Mouse (Mus musculus) CH12.LX (cell line): ENCODE data around the gene Uvrag. TPM values are rescaled to one million over a fixed set of nuclear protein-coding genes. Genes with fewer than 3 reads are reported as not detected.

ENCODE experiments used
- DNase-seq: peaks from one replicate; pipeline ENCODE4 v3.0.0-alpha.2; 2013; ENCODE audit errors: extremely low read depth
- H3K27ac ChIP-seq: 2 replicates; pipeline ENCODE4 v1.5.1; 2012; ENCODE audit warnings: low read depth, mild to moderate bottlenecking, control low read depth, moderate library complexity; ENCODE audit not compliant: insufficient read depth
- H3K27me3 ChIP-seq: replicated peaks from 2 replicates; pipeline ENCODE3; 2012; ENCODE audit warnings: inconsistent platforms
- H3K36me3 ChIP-seq, 2 experiments: replicated peaks in 1 of 2; 2 replicates each; pipeline versions ENCODE3 to v1.6.1; 2012; ENCODE audit warnings: inconsistent platforms in 1 of 2, low read length in 1 of 2, mild to moderate bottlenecking in 1 of 2, mixed read lengths in 1 of 2, moderate library complexity in 1 of 2; ENCODE audit not compliant: control insufficient read depth in 1 of 2, insufficient read depth in 1 of 2
- H3K4me1 ChIP-seq, 2 experiments: 2 replicates each; pipeline ENCODE4 v1.6.1; 2012; ENCODE audit warnings: inconsistent platforms in 1 of 2, moderate library complexity in 1 of 2; ENCODE audit not compliant: insufficient read depth in 2 of 2, control insufficient read depth in 1 of 2
- H3K4me2 ChIP-seq: 2 replicates; pipeline ENCODE4 v1.6.1; 2012; ENCODE audit warnings: low read depth, mild to moderate bottlenecking, control low read depth; ENCODE audit not compliant: poor library complexity, insufficient read depth, severe bottlenecking
- H3K4me3 ChIP-seq, 3 experiments: fragments of 150-350 bp in 1 of 3; sonication (generic) in 1 of 3; replicated peaks in 1 of 3; 2 replicates each; pipeline versions ENCODE3 to v1.5.1; 2011 to 2012; ENCODE audit warnings: low read depth in 2 of 3, low read length in 2 of 3, mild to moderate bottlenecking in 2 of 3, moderate library complexity in 2 of 3, control low read depth in 1 of 3, improper control_type of control experiment in 1 of 3, inconsistent platforms in 1 of 3, mixed read lengths in 1 of 3; ENCODE audit not compliant: poor library complexity in 1 of 3
- H3K79me2 ChIP-seq: replicated peaks from 2 replicates; pipeline ENCODE4 v1.6.1; 2012; ENCODE audit warnings: mild to moderate bottlenecking, moderate library complexity; ENCODE audit not compliant: control insufficient read depth, poor library complexity, insufficient read depth, severe bottlenecking; ENCODE audit errors: extremely low read depth
- H3K9ac ChIP-seq: 2 replicates; pipeline ENCODE4 v1.6.1; 2012; ENCODE audit warnings: low read depth, mild to moderate bottlenecking, control low read depth, moderate library complexity; ENCODE audit not compliant: insufficient read depth
- H3K9me3 ChIP-seq: replicated peaks from 2 replicates; pipeline ENCODE3; 2012; ENCODE audit warnings: low read length, inconsistent platforms, mixed read lengths
- BHLHE40 ChIP-seq: IDR thresholded peaks from 2 replicates; pipeline ENCODE4 v1.6.1; 2011; ENCODE audit warnings: mild to moderate bottlenecking, low read depth, low read length, improper control_type of control experiment
- CHD1 ChIP-seq: IDR thresholded peaks from 2 replicates; pipeline ENCODE4 v1.6.1; 2012; ENCODE audit warnings: low read depth, low read length, improper control_type of control experiment, inconsistent platforms
- CHD2 ChIP-seq: IDR thresholded peaks from 2 replicates; pipeline ENCODE4 v1.6.1; 2011; ENCODE audit warnings: low read length, improper control_type of control experiment
- E2F4 ChIP-seq: IDR thresholded peaks from 2 replicates; pipeline ENCODE4 v1.6.1; 2011; ENCODE audit warnings: low read depth, low read length, improper control_type of control experiment; ENCODE audit not compliant: insufficient replicate concordance
- EP300 ChIP-seq: IDR thresholded peaks from 2 replicates; pipeline ENCODE4 v1.6.1; 2011; ENCODE audit warnings: low read length, improper control_type of control experiment
- ETS1 ChIP-seq: conservative IDR thresholded peaks from 2 replicates; pipeline ENCODE4 v1.6.1; 2012; ENCODE audit warnings: low read depth, mild to moderate bottlenecking, inconsistent platforms, low read length, improper control_type of control experiment, moderate library complexity
- HCFC1 ChIP-seq: IDR thresholded peaks from 2 replicates; pipeline ENCODE4 v1.6.1; 2012; ENCODE audit warnings: low read depth, mild to moderate bottlenecking, inconsistent platforms, low read length, improper control_type of control experiment
- IRF4 ChIP-seq: IDR thresholded peaks from 2 replicates; pipeline ENCODE4 v1.6.1; 2014; ENCODE audit warnings: low read depth, mild to moderate bottlenecking, inconsistent platforms, low read length, improper control_type of control experiment
- JUN ChIP-seq: IDR thresholded peaks from 2 replicates; pipeline ENCODE4 v1.6.1; 2011; ENCODE audit warnings: low read depth, mild to moderate bottlenecking, low read length, improper control_type of control experiment, moderate library complexity; ENCODE audit not compliant: insufficient read depth
- KAT2A ChIP-seq: IDR thresholded peaks from 2 replicates; pipeline ENCODE4 v1.6.1; 2012; ENCODE audit warnings: low read length, improper control_type of control experiment, inconsistent platforms; ENCODE audit not compliant: insufficient replicate concordance
- MAX ChIP-seq: IDR thresholded peaks from 2 replicates; pipeline ENCODE4 v1.6.1; 2011; ENCODE audit warnings: low read length, improper control_type of control experiment
- MXI1 ChIP-seq: IDR thresholded peaks from 2 replicates; pipeline ENCODE4 v1.6.1; 2011; ENCODE audit warnings: mild to moderate bottlenecking, low read depth, low read length, improper control_type of control experiment
- MYC ChIP-seq: IDR thresholded peaks from 2 replicates; pipeline ENCODE4 v1.6.1; 2011; ENCODE audit warnings: low read depth, mild to moderate bottlenecking, improper control_type of control experiment, low read length
- NRF1 ChIP-seq: IDR thresholded peaks from 2 replicates; pipeline ENCODE4 v1.6.1; 2014; ENCODE audit warnings: low read depth, mild to moderate bottlenecking, inconsistent platforms, low read length, improper control_type of control experiment, moderate library complexity
- PAX5 ChIP-seq: IDR thresholded peaks from 2 replicates; pipeline ENCODE4 v1.6.1; 2012; ENCODE audit warnings: low read length, inconsistent platforms, mixed read lengths
- POLR2AphosphoS2 ChIP-seq: IDR thresholded peaks from 2 replicates; pipeline ENCODE4 v1.6.1; 2011; ENCODE audit warnings: low read depth, low read length, improper control_type of control experiment
- RAD21 ChIP-seq: IDR thresholded peaks from 2 replicates; pipeline ENCODE4 v1.6.1; 2011; ENCODE audit warnings: low read depth, mild to moderate bottlenecking, low read length, improper control_type of control experiment, moderate library complexity
- RCOR1 ChIP-seq: conservative IDR thresholded peaks from 2 replicates; pipeline ENCODE4 v1.6.1; 2012; ENCODE audit warnings: low read depth, mild to moderate bottlenecking, inconsistent platforms, low read length, improper control_type of control experiment
- SIN3A ChIP-seq: IDR thresholded peaks from 2 replicates; pipeline ENCODE4 v1.6.1; 2012; ENCODE audit warnings: low read length, improper control_type of control experiment, inconsistent platforms
- SMC3 ChIP-seq: IDR thresholded peaks from 2 replicates; pipeline ENCODE4 v1.6.1; 2011; ENCODE audit warnings: low read depth, low read length, improper control_type of control experiment
- TBP ChIP-seq: conservative IDR thresholded peaks from 2 replicates; pipeline ENCODE4 v1.6.1; 2011; ENCODE audit warnings: low read depth, low read length, improper control_type of control experiment
- UBTF ChIP-seq: IDR thresholded peaks from 2 replicates; pipeline ENCODE4 v1.6.1; 2012; ENCODE audit warnings: low read depth, mild to moderate bottlenecking, inconsistent platforms, low read length, improper control_type of control experiment, moderate library complexity
- USF1 ChIP-seq: IDR thresholded peaks from 2 replicates; pipeline ENCODE4 v1.6.1; 2014; ENCODE audit warnings: low read depth, mild to moderate bottlenecking, inconsistent platforms, low read length, improper control_type of control experiment
- USF2 ChIP-seq: conservative IDR thresholded peaks from 2 replicates; pipeline ENCODE4 v1.6.1; 2011; ENCODE audit warnings: low read depth, low read length, improper control_type of control experiment
- ZMIZ1 ChIP-seq: IDR thresholded peaks from 2 replicates; pipeline ENCODE4 v1.6.1; 2012; ENCODE audit warnings: low read depth, mild to moderate bottlenecking, inconsistent platforms, low read length, improper control_type of control experiment
- ZNF384 ChIP-seq: IDR thresholded peaks from 2 replicates; pipeline ENCODE4 v1.6.1; 2012; ENCODE audit warnings: low read depth, low read length, improper control_type of control experiment, inconsistent platforms
- dilution Hi-C: fragments of 300-500 bp; cut with MboI; formaldehyde crosslinking; loops from 2 replicates; pipeline ENCODE4 v1.14.3; 2020; ENCODE audit warnings: low sequenced_read_pairs; ENCODE audit not compliant: extremely low pct_unique_long_range_greater_than_20kb, extremely low pct_ligation_motif_present
- in situ Hi-C: fragments of 300-500 bp; cut with MboI; formaldehyde crosslinking; loops from 3 replicates; pipeline ENCODE4 v1.14.3; 2019; ENCODE audit warnings: low sequenced_read_pairs, low pct_ligation_motif_present, low pct_unique_long_range_greater_than_20kb, mixed read lengths
- polyA plus RNA-seq: library from polyadenylated mRNA; unstranded; fragments of >175 nt; gene quantifications from 2 replicates; pipeline ENCODE4 v1.2.1, GENCODE M21; 2012; ENCODE audit warnings: low read depth; ENCODE audit not compliant: insufficient read length
- total RNA-seq, 2 experiments: library from RNA; depleted of rRNA; stranded (reverse); fragments of 300-350 nt in 1 of 2; fragments of >200 nt in 1 of 2; gene quantifications; 2 replicates each; pipeline ENCODE4 v1.2.3; 2012 to 2014

Uvrag gene
- total and polyA plus RNA-seq, 3 experiments, result 20.6 to 47.4 (median 37.5) TPM

DNA sequence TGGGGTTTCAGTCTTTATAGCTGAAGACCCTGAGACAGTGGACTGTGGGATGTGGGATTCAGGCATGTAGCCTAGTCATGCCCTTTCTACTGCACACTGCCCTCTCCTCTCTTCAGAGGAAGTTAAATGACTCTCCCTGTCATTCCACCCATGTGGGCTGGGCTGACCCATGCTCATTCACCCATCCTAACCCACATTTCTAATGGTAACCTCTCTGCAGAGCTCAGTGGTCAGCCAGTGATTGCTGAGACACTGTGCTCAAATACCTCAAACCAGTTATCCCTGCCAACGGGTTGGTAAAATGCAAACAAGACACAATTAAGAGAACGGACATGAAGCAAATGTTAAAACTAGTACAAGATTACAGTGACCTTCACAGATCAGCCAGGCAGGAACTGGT is 39.9 kb downstream of the Uvrag start:
- Histone ChIP-seq H3K9ac (no peak overlapping the region), H3K79me2 (no peaks in the 10 kb centered on the region), H3K36me3 (peaks cover 18 to 76% of the 10 kb centered on the region in 2 experiments), H3K9me3 (no peaks in the 10 kb centered on the region), H3K4me3 (no peak overlapping the region), H3K27me3 (no peaks in the 10 kb centered on the region), H3K4me1 (peaks cover 6 to 27% of the 10 kb centered on the region in 2 experiments; a peak in 3 of 4 replicates), H3K27ac (no peak overlapping the region), H3K4me2 (no peak overlapping the region)
- in situ Hi-C loops, result no loop called here
- DNase-seq, result no peak
- TF ChIP-seq MYC (no peak), MXI1 (no peak), IRF4 (no peak), TBP (no peak), MAX (no peak), RCOR1 (no peak), ETS1 (no peak), HCFC1 (no peak), CHD1 (no peak), ZMIZ1 (no peak), PAX5 (no peak), ZNF384 (no peak), USF1 (no peak)
- dilution Hi-C loops, result no loop called here

GRCm38 (mm10) chr7:99100573-99100972 is 40.4 kb downstream of the Uvrag start:
- in situ Hi-C loops, result no loop called here
- no peaks in the 10 kb centered on the region for H3K9me3 ChIP-seq
- no peak overlapping the region for H3K4me2 ChIP-seq
- H3K36me3 ChIP-seq, result peaks cover 18 to 77% of the 10 kb centered on the region in 2 experiments
- dilution Hi-C loops, result no loop called here
- H3K27ac ChIP-seq, result no peak overlapping the region
- TF ChIP-seq JUN (no peak), MYC (no peak), ETS1 (no peak), NRF1 (no peak), POLR2AphosphoS2 (no peak)
- no peak for DNase-seq
- no peak overlapping the region for H3K4me3 ChIP-seq
- no peak overlapping the region for H3K9ac ChIP-seq
- no peaks in the 10 kb centered on the region for H3K79me2 ChIP-seq
- peaks cover 6 to 27% of the 10 kb centered on the region in 2 experiments; a peak in 3 of 4 replicates for H3K4me1 ChIP-seq
- no peaks in the 10 kb centered on the region for H3K27me3 ChIP-seq

- Histone ChIP-seq H3K27me3 (no peaks in the 10 kb centered on the region), H3K36me3 (peaks cover 18 to 75% of the 10 kb centered on the region in 2 experiments)
These were observed 40.9 kb downstream of the Uvrag start for GRCm38 (mm10) chr7:99100087-99100486.

More at GRCm38 (mm10) chr7:99100087-99100486, 40.9 kb downstream of the Uvrag start:
- no peaks in the 10 kb centered on the region for H3K9me3 ChIP-seq
- no peak for TF ChIP-seq CHD2
- TF ChIP-seq POLR2AphosphoS2, result no peak
- no peak for TF ChIP-seq MYC
- no peak for TF ChIP-seq UBTF
- TF ChIP-seq SMC3, result no peak
- no peak for TF ChIP-seq BHLHE40
- TF ChIP-seq E2F4, result no peak
- no peak for TF ChIP-seq SIN3A
- TF ChIP-seq USF2, result no peak
- no peak for TF ChIP-seq RAD21
- TF ChIP-seq JUN, result no peak
- TF ChIP-seq IRF4, result no peak
- TF ChIP-seq KAT2A, result no peak
- TF ChIP-seq MXI1, result no peak
- TF ChIP-seq EP300, result no peak
- no peak for TF ChIP-seq MAX
- H3K79me2 ChIP-seq, result no peaks in the 10 kb centered on the region
- no peak for DNase-seq
- dilution Hi-C loops (no loop called here), in situ Hi-C loops (no loop called here)
- no peak overlapping the region for H3K4me2 ChIP-seq
- no peak overlapping the region for H3K27ac ChIP-seq
- H3K4me3 ChIP-seq, result no peak overlapping the region
- peaks cover 6 to 27% of the 10 kb centered on the region in 2 experiments; a peak in 3 of 4 replicates for H3K4me1 ChIP-seq
- H3K9ac ChIP-seq, result no peak overlapping the region
